Mouse (Mus musculus) cerebellum, adult 8-10 months (tissue): ENCODE measurements around the gene Vmn1r55.
"Not testable (repeated sequence)": the region's sequence is repeated elsewhere in the genome, so short reads cannot be mapped to it uniquely, and the experiment has no call there.

Experiments
- DNase-seq: peaks from one replicate; pipeline ENCODE4 v3.0.0; 2022

The Vmn1r55 gene

DNA sequence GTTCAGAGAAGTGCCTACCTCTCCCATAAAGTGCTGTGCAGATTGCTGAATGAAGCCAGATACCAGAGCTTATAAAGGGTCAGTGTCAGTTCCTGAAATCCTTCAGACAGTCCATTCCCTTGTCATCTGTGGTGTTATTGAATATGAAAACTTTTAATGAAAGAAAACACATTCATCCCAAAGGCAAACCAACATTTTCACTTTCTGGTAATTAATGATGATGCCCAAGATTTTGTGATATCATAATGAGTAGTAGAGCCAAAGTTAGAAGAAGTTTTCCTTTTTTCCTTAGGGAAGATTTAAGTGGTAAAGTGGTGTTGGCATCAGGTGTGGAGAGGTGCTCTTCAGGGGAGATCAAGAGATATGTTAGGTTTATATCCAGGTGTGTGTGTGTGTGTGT lies at the start of gene Vmn1r55:
Gene Vmn1r55, minus strand, starts transcription at position 101 of the 400 bp plus-strand sequence.
- not testable (repeated sequence) for DNase-seq

DNA sequence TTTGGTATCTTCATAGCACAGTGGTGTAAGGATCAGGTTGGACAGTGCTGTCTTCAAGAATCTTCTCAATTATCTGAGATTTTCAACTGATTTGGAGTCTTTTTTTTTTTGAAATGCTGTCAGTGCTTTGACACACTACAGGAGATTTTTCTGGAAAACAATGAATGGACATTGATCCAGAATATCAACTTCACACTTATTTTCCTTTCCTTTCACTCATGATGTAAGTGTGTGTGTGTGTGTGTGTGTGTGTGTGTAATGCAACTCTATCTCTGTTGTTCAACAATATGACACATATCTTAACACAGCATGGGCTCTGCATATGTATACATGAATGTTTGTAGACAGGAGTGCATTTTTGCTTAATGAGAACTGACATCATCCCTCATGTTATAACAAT lies 47.2 kb upstream of the Vmn1r55 start, which contains the start of gene Vmn1r56:
Gene Vmn1r56, minus strand, starts transcription at position 101 of the 400 bp plus-strand sequence.
- not testable (repeated sequence) for DNase-seq

DNA sequence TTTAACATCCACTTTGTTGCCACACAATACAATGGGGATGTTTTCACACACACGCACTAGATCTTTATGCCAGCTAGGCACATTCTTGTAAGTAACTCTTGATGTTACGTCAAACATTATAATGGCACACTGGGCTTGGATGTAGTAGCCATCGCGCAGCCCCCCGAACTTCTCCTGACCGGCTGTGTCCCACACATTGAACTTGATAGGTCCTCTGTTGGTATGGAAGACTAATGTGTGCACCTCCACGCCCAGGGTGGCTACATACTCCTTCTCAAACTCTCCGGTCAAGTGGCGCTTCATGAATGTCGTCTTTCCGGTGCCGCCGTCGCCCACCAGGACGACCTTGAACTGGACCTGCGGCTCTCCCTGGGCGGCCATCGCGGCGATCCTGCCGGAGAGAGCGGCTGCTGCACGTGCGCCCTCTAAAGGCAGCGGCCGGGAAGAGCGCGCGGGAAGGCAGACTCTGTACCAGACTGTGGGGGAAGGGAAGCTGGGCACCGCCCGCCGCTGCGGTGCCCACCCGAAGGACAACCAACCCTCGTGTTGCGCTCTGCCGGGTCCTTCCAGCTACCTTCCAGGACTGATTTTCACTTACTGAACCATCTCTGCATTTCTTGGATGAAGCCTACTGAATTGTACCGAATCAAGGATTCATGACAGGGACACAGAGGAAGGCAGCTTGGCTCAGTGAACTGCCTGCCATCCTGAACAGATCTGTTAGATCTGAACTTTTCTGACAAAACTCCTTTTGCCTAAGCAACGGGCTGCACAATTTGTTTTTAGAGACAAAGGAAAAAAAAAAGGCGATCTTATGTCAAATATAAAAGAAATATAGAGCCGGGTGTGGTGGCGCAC lies 23.7 kb downstream of the Vmn1r55 start, which contains the start of gene Rasl2-9:
Gene Rasl2-9, minus strand, starts transcription at position 402 of the 858 bp plus-strand sequence.
- DNase-seq: peak; percentile 59

DNA sequence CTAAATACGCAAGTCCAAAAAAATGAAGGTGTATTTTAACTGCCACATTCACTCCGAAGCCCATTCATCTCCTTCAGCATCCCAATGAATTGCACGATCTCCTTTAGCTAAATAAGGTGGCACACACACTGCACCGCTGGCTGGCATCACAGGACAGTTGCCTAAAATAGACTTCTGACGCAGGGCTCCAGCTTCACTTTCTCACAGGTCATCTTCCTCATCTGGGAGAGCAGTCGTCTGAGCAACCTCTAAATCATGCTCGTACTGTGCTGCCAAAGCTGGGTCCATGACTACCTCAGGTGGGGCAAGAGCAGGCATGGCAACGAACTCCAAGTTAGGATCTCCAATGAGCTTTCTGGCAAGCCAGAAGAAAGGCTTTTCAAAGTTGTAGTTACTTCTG lies 24.4 kb downstream of the Vmn1r55 start:
- DNase-seq: no peak

DNA sequence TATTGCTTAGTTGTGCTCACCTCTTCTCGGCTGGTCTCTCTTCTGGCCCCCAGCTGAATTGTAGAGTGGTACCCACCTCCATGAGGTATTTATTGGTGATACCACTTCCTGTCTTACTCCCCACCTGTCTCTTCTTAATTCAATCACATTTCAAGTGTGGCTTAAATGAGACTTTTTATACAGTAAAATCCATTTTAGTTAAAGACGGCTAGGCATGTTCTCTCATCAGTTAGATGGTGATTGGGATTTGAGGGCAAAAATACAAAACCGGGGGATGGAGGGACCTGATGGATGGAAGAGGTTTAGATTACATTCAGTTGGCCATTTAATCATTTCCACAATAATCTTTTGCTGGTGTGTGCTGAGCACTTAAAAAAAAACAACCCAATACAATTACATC lies 32.6 kb downstream of the Vmn1r55 start, which contains the start of gene Rfpl4:
Gene Rfpl4, minus strand, starts transcription at position 101 of the 400 bp plus-strand sequence.
- DNase-seq: no peak

DNA sequence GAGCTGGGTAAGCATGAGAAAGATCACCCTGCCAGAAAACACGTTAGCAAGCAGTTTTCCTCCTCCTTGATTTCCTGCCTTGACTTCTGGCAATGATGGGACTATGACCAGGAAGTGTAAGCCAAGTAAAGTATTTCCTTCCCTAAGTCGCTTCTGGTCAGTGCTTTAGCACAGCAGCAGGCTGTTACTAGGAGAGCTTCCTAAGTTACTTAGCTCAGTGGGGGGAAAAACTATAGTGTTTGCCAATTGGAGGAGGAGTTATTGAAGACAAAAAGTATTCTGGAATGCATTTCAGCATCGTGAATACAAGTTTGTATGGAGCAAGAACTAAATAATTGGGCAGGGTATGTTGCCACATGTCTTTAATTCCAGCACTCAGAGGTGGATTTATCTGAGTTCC lies 36.8 kb downstream of the Vmn1r55 start:
- DNase-seq: no peak

DNA sequence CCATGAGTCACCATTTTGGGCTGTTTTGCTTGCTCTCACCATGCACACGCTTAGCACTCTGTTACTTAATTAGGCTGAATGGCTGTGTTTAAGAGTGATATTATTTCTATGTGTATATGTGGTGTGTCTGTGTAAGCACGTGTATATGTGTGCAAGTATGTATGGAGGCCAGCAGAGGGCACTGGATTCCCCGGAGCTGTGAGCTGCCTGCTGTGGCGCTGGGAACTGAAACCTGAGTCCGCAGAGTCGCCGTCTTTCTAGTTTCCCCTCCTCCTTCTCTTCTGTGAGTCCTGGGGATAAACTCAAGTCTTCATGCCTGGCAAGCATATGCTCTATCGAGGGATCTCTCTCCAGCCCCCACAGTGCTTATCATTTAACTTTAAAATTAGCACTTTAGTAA lies 40.2 kb downstream of the Vmn1r55 start:
- DNase-seq: no peak

DNA sequence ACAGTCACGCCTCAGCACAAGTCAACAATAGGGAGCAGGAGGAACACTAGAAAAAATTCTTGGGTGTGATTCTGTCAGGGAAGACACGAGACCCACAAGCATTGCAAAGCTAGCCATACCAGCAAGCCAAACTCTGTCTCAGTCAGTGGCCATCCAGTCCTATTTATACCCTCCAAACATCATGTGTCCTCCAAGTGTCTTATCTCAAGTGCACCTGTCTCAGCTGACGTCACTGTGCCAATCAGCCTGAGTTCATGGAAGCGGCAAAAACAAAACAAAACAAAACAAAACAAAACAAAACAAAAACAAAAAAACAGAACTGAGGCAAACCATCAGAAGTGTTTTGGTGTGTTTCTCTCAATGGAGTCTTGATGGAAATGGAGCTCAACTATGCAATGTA lies 41.2 kb downstream of the Vmn1r55 start:
- DNase-seq: no peak

DNA sequence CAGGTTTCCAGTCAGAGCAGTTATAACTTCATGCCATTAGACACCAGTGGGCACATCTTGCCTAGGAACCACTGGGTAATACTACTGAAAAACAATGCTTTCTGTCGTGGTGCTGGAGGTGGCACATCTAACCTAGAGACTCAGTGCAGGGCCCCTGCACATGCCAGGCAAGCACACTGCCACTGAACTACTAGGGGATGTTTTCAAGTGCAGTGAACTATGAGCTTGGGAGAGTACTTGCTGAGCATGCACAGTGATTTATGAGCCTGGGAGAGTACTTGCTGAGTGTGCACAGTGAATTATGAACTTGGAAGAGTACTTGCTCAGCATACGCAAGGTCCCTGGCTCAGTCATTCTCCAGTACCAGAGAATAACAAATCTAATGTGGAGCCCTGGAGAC lies 46.9 kb downstream of the Vmn1r55 start:
- DNase-seq: no peak

DNA sequence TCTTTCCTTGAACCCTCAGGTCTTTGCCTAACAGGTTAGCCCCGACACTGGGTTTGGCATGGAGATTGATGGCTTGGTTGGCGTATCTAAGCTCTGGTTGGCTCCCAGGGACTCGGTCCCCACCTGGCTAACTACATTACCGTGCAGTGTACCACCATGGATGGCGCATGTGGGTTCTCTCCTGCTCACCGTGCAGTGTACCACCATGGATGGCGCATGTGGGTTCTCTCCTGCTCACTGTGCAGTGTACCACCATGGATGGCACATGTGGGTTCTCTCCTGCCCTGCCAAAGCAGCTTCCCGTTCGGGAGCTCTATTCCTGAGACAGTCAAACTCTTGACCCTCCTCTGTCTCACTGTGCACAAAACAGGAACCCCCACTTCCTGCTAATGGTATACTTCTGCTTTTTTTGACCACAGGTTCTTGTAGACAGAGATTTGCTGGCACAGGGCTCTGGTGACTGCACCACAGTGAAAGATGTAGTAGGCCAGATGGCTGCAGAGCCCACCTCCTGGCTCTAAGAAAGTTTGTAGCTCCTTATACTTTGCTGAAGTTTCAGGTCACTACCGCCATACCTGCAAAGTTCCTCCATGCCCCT lies 48.3 kb downstream of the Vmn1r55 start:
- DNase-seq: no peak

DNA sequence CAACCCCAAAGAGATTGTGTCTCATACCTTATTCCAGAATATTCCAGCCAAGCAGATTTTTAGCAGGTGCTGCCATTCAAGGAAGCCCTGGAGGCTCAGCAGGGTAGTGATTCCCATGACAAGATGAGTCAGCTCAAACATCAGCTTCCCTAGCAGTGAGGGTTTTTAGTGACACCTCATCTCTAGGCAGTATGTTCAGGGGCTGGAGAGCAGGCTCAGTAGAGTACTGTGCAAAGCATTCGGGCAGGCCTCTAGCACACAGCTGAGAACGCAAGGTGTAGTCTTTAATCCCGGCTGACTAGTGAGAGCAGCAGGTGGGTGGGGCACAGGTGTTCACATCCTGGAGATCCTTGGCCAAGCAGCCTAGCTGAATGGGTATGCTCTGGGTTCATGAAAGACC lies 49.7 kb downstream of the Vmn1r55 start:
- DNase-seq: no peak

DNA sequence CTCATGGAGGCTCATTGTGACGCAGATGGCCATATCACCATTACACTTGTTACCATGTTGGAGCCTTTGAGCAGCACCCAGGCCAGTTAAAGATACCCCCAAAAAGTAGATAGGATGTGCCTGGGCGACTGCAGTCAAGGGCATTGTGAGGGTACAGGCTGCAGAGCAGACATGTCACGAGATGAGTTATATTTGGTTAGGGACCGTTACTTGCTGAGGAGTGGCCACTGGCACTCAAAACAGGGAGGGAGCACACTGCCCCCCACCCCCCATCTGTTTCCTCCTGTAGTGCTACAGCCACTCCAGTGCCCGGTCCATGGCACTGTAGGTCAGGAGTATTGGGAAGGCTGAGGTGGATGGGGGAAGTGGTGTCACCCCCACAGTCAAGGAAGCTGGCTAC lies 50.7 kb downstream of the Vmn1r55 start:
- no peak for DNase-seq

DNA sequence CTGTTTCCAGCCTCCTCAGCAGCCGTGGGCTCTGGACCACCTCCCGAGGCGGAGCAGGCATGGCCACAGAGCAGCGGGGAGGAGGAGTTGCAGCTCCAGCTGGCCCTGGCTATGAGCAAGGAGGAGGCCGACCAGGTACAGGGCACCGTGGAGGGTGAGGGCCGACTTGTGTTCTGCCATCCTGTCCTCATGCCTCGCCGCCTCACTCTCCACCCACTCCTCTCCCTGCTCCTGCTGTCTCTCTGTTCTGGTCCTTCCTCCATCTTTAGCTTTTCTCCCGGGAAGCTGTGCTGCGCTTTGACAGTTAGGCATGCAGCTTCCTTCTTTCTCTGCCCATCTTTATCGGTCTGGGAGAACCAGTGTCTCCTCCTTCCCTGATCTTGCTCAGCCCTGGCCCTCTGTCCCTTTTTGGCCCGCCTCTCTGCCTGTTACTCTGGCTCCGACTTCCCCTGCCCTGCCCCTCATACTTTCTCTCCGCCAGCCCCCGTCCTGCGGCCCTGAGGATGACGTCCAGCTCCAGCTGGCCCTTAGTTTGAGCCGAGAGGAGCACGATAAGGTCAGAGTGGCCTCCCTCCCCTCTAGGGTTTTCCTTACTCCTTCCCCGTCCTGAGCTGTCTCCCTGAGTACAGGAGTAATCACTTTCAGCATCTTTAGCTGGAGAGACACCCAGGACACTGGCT lies 56.5 kb downstream of the Vmn1r55 start:
- DNase-seq: peak; percentile 1

DNA sequence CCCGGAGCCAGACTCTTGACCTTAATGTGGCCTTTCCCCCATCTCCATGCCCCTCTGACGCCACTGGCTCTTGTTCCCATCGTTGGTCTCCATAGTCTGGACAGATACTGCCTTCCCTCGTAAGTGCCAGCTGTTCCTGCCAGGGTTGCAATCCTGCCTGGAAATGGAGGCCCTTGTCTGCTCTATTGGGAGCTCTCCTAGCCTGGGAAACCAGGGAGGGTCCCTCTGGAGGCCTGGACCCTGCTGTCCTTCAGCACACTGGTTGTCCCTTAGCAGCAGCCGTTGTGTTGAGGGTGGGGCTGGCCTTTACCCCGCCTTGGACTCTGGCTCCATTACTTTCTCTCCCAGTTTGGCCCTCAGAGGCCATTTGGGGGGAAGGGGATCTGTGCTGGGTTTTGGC lies 57.1 kb downstream of the Vmn1r55 start:
- DNase-seq: peak; percentile 2

DNA sequence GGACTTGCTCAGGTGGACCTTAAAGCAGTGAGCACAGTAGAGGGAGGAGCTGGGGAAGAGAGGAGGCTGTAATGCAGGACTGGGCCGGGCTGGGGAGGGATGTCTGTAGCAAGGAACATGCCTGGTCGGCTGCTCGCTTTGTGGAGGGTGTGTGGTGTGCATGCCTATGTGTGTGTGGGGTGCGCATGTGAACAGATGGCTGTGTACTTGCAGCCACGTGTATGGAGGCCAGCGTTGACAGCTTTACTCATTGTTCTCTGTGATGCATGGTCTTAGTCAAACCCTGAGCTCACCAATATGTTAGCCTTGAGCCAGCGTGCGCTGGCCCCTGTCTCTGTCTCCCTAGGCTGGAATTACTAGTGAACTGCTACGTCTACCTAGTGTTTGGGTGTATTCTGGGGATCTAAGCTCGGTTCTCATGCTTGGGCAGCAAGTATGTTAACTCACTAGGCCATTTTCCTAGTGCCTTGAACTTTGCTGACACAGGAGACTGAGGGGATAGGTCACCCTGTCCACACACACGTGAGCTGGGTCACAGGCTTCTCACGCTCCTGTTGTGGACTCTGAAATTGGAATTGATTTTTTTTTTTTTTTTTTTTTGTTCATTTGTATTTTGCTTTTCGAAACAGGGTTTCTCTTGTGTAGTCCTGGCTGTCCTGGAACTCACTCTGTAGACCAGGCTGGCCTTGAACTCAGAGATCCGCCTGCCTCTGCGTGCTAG lies 58.3 kb downstream of the Vmn1r55 start:
- no peak for DNase-seq

DNA sequence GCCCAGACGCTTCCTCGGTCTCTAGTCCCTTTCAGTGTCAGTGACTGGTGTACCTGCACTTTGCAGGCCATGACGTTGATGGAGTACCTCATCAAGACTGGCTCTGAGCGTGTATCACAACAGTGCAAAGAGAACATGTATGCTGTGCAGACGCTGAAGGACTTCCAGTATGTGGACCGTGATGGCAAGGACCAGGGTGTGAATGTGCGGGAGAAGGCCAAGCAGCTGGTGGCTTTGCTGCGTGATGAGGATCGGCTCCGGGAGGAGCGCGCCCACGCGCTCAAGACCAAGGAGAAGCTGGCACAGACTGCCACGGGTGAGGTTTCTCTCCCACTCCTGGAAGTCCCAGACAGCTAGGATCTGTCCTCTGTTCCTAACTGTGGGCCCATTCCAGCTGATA lies 59.6 kb downstream of the Vmn1r55 start:
- DNase-seq: no peak

DNA sequence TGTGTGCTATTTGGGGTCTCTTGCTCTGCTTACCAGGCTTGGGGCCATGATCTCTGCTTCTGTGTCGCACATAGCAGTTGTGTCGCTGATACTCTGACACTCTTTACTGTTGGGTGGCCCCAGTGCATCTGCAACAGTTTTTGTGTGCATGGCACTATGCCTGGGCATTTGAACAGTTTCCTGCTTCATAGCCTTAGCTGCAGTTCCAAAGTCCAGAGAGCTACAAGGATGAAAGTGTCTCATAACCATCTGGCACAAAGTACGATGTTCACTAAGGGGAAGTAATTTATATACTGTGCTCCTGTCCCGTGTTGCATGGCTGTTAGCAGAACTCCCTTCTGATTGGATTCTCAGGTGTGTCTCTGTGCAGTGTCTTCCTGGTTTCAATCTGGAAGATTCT lies 61.6 kb downstream of the Vmn1r55 start:
- no peak for DNase-seq

DNA sequence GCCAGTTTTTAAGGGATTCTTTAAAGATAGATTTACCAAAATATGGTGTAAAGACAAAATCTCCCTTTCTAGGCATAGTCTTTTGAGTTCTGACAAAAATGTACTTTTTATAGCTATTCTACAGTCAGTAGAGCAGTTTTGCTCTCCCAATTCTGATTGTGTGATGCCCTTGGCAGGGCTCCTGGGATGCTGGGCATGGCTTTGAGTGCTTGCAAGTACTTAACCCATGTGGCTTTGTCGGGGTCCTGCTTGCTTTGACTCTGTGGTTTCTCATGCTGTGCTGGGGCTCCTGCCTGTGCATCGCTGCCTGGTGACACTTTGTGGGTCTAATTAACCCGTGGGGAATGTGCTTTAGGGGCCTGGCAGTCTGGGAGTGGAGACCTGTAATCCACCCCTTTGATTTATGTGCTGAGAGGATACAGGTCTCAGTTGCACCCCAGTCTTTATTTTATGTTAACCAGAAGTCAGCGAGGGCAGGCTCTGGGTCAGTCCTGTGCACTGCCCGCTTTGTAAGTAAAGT lies 62.5 kb downstream of the Vmn1r55 start:
- DNase-seq: no peak

DNA sequence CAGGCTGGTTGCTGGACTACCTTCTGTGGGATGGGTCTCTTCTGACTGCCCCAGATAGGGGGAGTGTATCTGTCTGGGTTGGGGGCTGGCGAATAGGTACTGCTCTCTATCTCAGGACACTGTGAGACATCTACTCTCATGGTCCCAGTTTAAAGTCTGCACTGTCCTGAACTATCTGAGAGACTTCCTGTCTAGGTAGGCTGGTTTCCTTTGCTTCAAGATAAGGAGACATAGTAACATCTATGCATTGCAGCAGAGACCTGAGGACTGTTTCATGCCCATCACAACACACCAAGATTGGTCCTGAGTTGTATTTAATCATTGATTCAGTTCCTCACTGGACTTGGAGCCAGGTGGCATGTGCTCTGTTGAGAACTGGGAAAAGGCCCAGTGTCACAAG lies 64.0 kb downstream of the Vmn1r55 start:
- DNase-seq: no peak

DNA sequence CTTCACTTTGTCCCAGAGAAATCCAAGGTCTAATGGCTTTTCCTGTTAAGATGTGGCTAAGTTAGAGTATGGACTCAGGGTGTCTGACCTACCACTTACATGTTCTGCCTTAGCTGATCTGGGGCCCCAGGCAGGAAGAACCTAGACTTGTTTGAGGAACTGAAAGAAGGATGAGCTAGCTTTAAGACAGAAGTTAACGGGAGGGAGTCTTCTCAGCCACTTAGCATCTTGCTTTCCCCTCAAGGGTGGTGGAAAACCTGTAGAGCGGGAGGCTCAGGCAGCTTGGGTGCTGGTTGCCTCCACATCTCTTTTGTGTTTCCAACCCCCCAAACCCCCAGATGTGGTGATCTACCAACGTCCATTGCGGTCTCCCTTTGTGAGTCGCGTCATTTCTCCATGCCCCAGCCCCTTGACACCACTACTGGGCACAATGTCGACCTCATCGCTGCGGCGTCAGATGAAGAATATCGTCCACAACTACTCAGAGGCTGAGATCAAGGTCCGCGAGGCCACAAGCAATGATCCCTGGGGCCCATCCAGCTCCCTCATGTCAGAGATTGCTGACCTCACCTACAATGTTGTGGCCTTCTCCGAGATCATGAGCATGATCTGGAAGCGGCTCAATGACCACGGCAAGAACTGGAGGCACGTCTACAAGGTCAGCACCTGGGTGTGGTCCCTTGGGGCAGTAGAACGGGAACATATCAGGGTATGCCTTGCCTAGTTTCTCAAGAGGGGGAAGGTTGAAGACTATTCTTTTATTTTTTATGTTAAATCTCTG lies 66.0 kb downstream of the Vmn1r55 start:
- no peak for DNase-seq

DNA sequence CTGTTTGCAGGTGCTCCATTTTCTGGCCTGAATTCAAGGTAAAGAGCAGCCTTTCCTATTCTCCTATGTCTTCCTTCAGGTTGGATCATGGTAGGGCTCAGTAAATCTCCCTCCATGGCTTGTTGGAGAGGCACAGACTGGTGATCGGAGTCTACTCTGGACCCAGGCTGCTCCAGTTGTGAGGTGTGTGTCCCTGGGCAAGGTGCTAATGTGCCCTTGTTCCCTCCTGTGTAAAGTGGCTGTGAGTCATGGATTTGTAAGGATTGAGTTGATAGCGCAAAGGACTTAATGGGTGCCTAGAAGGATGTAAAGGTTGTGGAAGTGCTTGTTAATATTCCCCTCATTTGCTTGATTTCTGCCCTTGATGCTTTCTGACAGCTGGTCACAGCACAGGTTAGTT lies 67.5 kb downstream of the Vmn1r55 start:
- no peak for DNase-seq

DNA sequence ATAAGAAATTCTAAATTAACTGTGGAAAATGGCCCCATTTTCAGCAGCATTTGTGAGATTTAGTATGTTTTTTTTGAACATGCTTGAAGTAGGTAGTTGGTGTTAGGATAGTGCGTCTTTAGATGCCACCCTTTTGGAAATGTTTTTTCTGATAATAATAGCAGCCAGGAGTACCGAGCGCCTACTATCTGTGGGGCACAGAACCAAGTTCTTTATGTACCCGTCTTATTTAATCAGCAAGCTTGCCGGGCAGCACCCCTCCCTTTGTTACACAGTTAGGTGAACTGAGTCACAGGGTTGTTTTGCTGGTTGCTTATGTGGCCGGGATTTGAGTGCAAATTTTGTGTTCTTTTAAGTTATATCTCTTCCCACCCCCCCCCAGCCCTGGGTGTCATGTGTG lies 68.2 kb downstream of the Vmn1r55 start:
- DNase-seq: no peak
